Mouse (Mus musculus): ENCODE data around the gene Zdhhc14.

- no peak for TF ChIP-seq GATA1 (IDR thresholded peaks at IDR 0.05; ENCODE audit: low read length)
- TF ChIP-seq TAL1 (IDR thresholded peaks at IDR 0.05; ENCODE audit: low read length) = no peak
Observed at GRCm38 (mm10) chr17:5756065-5756464, 263.7 kb downstream of the Zdhhc14 start.
